Mouse (Mus musculus): ENCODE results near the gene Slc38a10. TPM values are rescaled to one million over a fixed set of nuclear protein-coding genes. Genes with fewer than 3 reads are reported as not detected.

Gene Slc38a10
- total and polyA plus RNA-seq, 3 experiments, result 78.2 to 80.7 TPM; not detected in 1

- Histone ChIP-seq H3K9ac (ENCODE audit: control insufficient read depth, low read depth, low read length, poor library complexity, severe bottlenecking) (no peak overlapping the region), H3K79me2 (ENCODE audit: control insufficient read depth, insufficient read depth, low read length, poor library complexity) (peaks cover 9% of the 10 kb centered on the region), H3K4me3 (ENCODE audit: control insufficient read depth in 1 of 2, insufficient read depth in 1 of 2, low read depth in 2 of 2, low read length in 2 of 2) (no peak overlapping the region), H3K9me3 (replicated peaks; ENCODE audit: insufficient read depth, low read length) (no peaks in the 10 kb centered on the region), H3K4me1 (ENCODE audit: control insufficient read depth in 1 of 2, insufficient read depth in 2 of 2, low read length in 2 of 2) (peaks cover 19 to 26% of the 10 kb centered on the region in 2 experiments), H3K27me3 (ENCODE audit: control insufficient read depth in 1 of 2, insufficient read depth in 2 of 2, low read length in 2 of 2) (no peaks in the 10 kb centered on the region), H3K36me3 (ENCODE audit: control insufficient read depth in 1 of 2, insufficient read depth in 2 of 2, low read length in 2 of 2) (peaks cover 0 to 23% of the 10 kb centered on the region in 2 experiments; a peak in 3 of 4 replicates), H3K27ac (ENCODE audit: control insufficient read depth, low read depth, low read length) (no peak overlapping the region)
- no peak for DNase-seq (ENCODE audit: low read depth, low spot score)
- TF ChIP-seq GABPA (IDR thresholded peaks at IDR 0.05; ENCODE audit: low read depth, low read length) (no peak), ZNF384 (IDR thresholded peaks at IDR 0.05; ENCODE audit: low read depth, low read length) (peak; percentile 65)
These were observed 8.5 kb downstream of the Slc38a10 start for GRCm38 (mm10) chr11:120142601-120143051.

GRCm38 (mm10) chr11:120140255-120140654, 10.9 kb downstream of the Slc38a10 start:
- H3K4me1 ChIP-seq (ENCODE audit: control insufficient read depth in 1 of 2, insufficient read depth in 2 of 2, low read length in 2 of 2), result peaks cover 22 to 42% of the 10 kb centered on the region in 2 experiments
- H3K36me3 ChIP-seq (ENCODE audit: control insufficient read depth in 1 of 2, insufficient read depth in 2 of 2, low read length in 2 of 2), result peaks cover 0 to 35% of the 10 kb centered on the region in 2 experiments; a peak in 3 of 4 replicates
- H3K27me3 ChIP-seq (ENCODE audit: control insufficient read depth in 1 of 2, insufficient read depth in 2 of 2, low read length in 2 of 2), result no peaks in the 10 kb centered on the region
- DNase-seq (ENCODE audit: low read depth, low spot score), result no peak
- no peak overlapping the region for H3K9ac ChIP-seq (ENCODE audit: control insufficient read depth, low read depth, low read length, poor library complexity, severe bottlenecking)
- H3K27ac ChIP-seq (ENCODE audit: control insufficient read depth, low read depth, low read length), result no peak overlapping the region
- peaks cover 3% of the 10 kb centered on the region for H3K79me2 ChIP-seq (ENCODE audit: control insufficient read depth, insufficient read depth, low read length, poor library complexity)
- no peak for TF ChIP-seq HCFC1 (IDR thresholded peaks at IDR 0.05; ENCODE audit: low read depth, low read length)
- TF ChIP-seq SIN3A (IDR thresholded peaks at IDR 0.05; ENCODE audit: low read length), result no peak
- no peak for TF ChIP-seq MAX (IDR thresholded peaks at IDR 0.05; ENCODE audit: low read length)
- TF ChIP-seq ELF1 (IDR thresholded peaks at IDR 0.05; ENCODE audit: low read depth, low read length), result no peak
- no peak for TF ChIP-seq JUND (IDR thresholded peaks at IDR 0.05; ENCODE audit: low read depth, low read length)
- TF ChIP-seq MYC (IDR thresholded peaks at IDR 0.05; ENCODE audit: low read depth, low read length), result no peak
- no peak for TF ChIP-seq RCOR1 (IDR thresholded peaks at IDR 0.05; ENCODE audit: low read depth, low read length)
- no peak for TF ChIP-seq CHD2 (IDR thresholded peaks at IDR 0.05; ENCODE audit: low read length)
- TF ChIP-seq POLR2AphosphoS2 (IDR thresholded peaks at IDR 0.05; ENCODE audit: low read length), result no peak
- TF ChIP-seq MYB (IDR thresholded peaks at IDR 0.05; ENCODE audit: low read depth, low read length), result no peak
- no peak overlapping the region for H3K4me3 ChIP-seq (ENCODE audit: control insufficient read depth in 1 of 2, insufficient read depth in 1 of 2, low read depth in 2 of 2, low read length in 2 of 2)
- no peaks in the 10 kb centered on the region for H3K9me3 ChIP-seq (replicated peaks; ENCODE audit: insufficient read depth, low read length)

GRCm38 (mm10) chr11:120139309-120139731, 11.8 kb downstream of the Slc38a10 start:
- H3K4me3 ChIP-seq (ENCODE audit: control insufficient read depth in 1 of 2, insufficient read depth in 1 of 2, low read depth in 2 of 2, low read length in 2 of 2), result no peak overlapping the region
- TF ChIP-seq ZKSCAN1 (IDR thresholded peaks at IDR 0.05; ENCODE audit: low read depth, low read length), result no peak
- no peak for TF ChIP-seq POLR2A (IDR thresholded peaks at IDR 0.05; ENCODE audit: control insufficient read depth in 1 of 2, insufficient read depth in 1 of 2, low read depth in 1 of 2, low read length in 2 of 2, poor library complexity in 1 of 2)
- TF ChIP-seq MEF2A (IDR thresholded peaks at IDR 0.05; ENCODE audit: extremely low read depth, insufficient replicate concordance, low read depth, low read length, poor library complexity, severe bottlenecking), result 0 out of 2 replicates have a peak, but pooled peaks have one; percentile 63
- no peak for TF ChIP-seq POLR2AphosphoS5 (IDR thresholded peaks at IDR 0.05; ENCODE audit: borderline replicate concordance, low read depth, low read length)
- TF ChIP-seq SMC3 (IDR thresholded peaks at IDR 0.05; ENCODE audit: low read depth, low read length), result no peak
- TF ChIP-seq MAZ (IDR thresholded peaks at IDR 0.05; ENCODE audit: low read depth, low read length), result 0 out of 2 replicates have a peak, but pooled peaks have one; percentile 35
- peak; percentile 99 for TF ChIP-seq ETS1 (IDR thresholded peaks at IDR 0.05; ENCODE audit: low read depth, low read length)
- no peak for TF ChIP-seq UBTF (IDR thresholded peaks at IDR 0.05; ENCODE audit: borderline replicate concordance, insufficient read depth, low read depth, low read length)
- no peak for TF ChIP-seq E2F4 (IDR thresholded peaks at IDR 0.05; ENCODE audit: borderline replicate concordance, low read depth, low read length)
- TF ChIP-seq SIN3A (IDR thresholded peaks at IDR 0.05; ENCODE audit: low read length), result peak; percentile 99
- peak; percentile 69 for TF ChIP-seq TAL1 (IDR thresholded peaks at IDR 0.05; ENCODE audit: low read length)
- no peak for TF ChIP-seq ZC3H11A (IDR thresholded peaks at IDR 0.05; ENCODE audit: low read depth, low read length)
- TF ChIP-seq RAD21 (IDR thresholded peaks at IDR 0.05; ENCODE audit: low read depth, low read length), result no peak
- peak; percentile 50; the same call in 1 of the 2 replicates for TF ChIP-seq HCFC1 (IDR thresholded peaks at IDR 0.05; ENCODE audit: low read depth, low read length)
- peak; percentile 86 for TF ChIP-seq MAX (IDR thresholded peaks at IDR 0.05; ENCODE audit: low read length)
- TF ChIP-seq MXI1 (IDR thresholded peaks at IDR 0.05; ENCODE audit: low read depth, low read length), result peak; percentile 99
- TF ChIP-seq ZMIZ1 (IDR thresholded peaks at IDR 0.05; ENCODE audit: low read depth, low read length), result no peak

More at GRCm38 (mm10) chr11:120139309-120139731, 11.8 kb downstream of the Slc38a10 start:
- DNase-seq (ENCODE audit: low read depth, low spot score), result peak; percentile 86
- Histone ChIP-seq H3K4me1 (ENCODE audit: control insufficient read depth in 1 of 2, insufficient read depth in 2 of 2, low read length in 2 of 2) (peaks cover 22 to 42% of the 10 kb centered on the region in 2 experiments), H3K79me2 (ENCODE audit: control insufficient read depth, insufficient read depth, low read length, poor library complexity) (no peaks in the 10 kb centered on the region; the same call in 1 of the 2 replicates), H3K27ac (ENCODE audit: control insufficient read depth, low read depth, low read length) (peak overlapping the region; percentile 57), H3K9ac (ENCODE audit: control insufficient read depth, low read depth, low read length, poor library complexity, severe bottlenecking) (peak overlapping the region; percentile 10; the same call in 1 of the 2 replicates), H3K36me3 (ENCODE audit: control insufficient read depth in 1 of 2, insufficient read depth in 2 of 2, low read length in 2 of 2) (peaks cover 0 to 35% of the 10 kb centered on the region in 2 experiments), H3K9me3 (replicated peaks; ENCODE audit: insufficient read depth, low read length) (no peaks in the 10 kb centered on the region), H3K27me3 (ENCODE audit: control insufficient read depth in 1 of 2, insufficient read depth in 2 of 2, low read length in 2 of 2) (no peaks in the 10 kb centered on the region)

Data from MEL (cell line).